Mouse (Mus musculus) embryonic facial prominence, embryonic 11.5 days (tissue): ENCODE results near the gene Phtf2. TPM values are rescaled to one million over a fixed set of nuclear protein-coding genes. Genes with fewer than 3 reads are reported as not detected.
A peak's percentile ranks its signal among the peaks of the same experiment; 100 is the strongest.

ENCODE experiments used
- ATAC-seq: fragments of 200-750 bp; cut with Nextera tagmentation; replicated peaks from 2 replicates; pipeline ENCODE4 v1.8.0; 2017; ENCODE audit warnings: low read depth; ENCODE audit not compliant: insufficient number of reproducible peaks, low FRiP score, low TSS enrichment
- DNase-seq: peaks from one replicate; pipeline ENCODE4 v3.0.0-alpha.2; 2015; ENCODE audit warnings: low spot score
- H3K27ac ChIP-seq: fragments of 300-500 bp; sonication (generic); replicated peaks from 2 replicates; pipeline ENCODE4 v1.5.1; 2014; ENCODE audit warnings: mild to moderate bottlenecking, low read depth, low read length, control low read depth
- H3K27me3 ChIP-seq: fragments of 300-500 bp; sonication (generic); 2 replicates; pipeline ENCODE4 v1.6.1; 2014; ENCODE audit warnings: mild to moderate bottlenecking, low read length, moderate library complexity, mixed read lengths; ENCODE audit not compliant: control insufficient read depth, insufficient read depth
- H3K36me3 ChIP-seq: fragments of 300-500 bp; sonication (generic); replicated peaks from 2 replicates; pipeline ENCODE4 v1.6.1; 2014; ENCODE audit warnings: low read depth, mild to moderate bottlenecking, low read length, moderate library complexity, mixed read lengths; ENCODE audit not compliant: control insufficient read depth, insufficient read depth
- H3K4me1 ChIP-seq: fragments of 300-500 bp; sonication (generic); 2 replicates; pipeline ENCODE4 v1.6.1; 2014; ENCODE audit warnings: low read length, mixed read lengths; ENCODE audit not compliant: control insufficient read depth, insufficient read depth
- H3K4me2 ChIP-seq: fragments of 300-500 bp; sonication (generic); 2 replicates; pipeline ENCODE4 v1.6.1; 2014; ENCODE audit warnings: low read depth, mild to moderate bottlenecking, control low read depth, low read length, moderate library complexity
- H3K4me3 ChIP-seq: fragments of 300-500 bp; sonication (generic); 2 replicates; pipeline ENCODE4 v1.5.1; 2014; ENCODE audit warnings: low read depth, low read length, control low read depth
- H3K9ac ChIP-seq: fragments of 300-500 bp; sonication (generic); replicated peaks from 2 replicates; pipeline ENCODE4 v1.6.1; 2014; ENCODE audit warnings: mild to moderate bottlenecking, control low read depth, low read length
- H3K9me3 ChIP-seq: fragments of 300-500 bp; sonication (generic); replicated peaks from 2 replicates; pipeline ENCODE4 v1.6.1; 2016; ENCODE audit warnings: mild to moderate bottlenecking, low read length, inconsistent platforms, mixed read lengths; ENCODE audit not compliant: control insufficient read depth
- WGBS: fragments of 180-500 bp; shearing (Covaris S2); extraction: QIAGEN DNeasy Blood & Tissue Kit; methylation state at CpG from one replicate; pipeline ENCODE4 v1.1.7; 2014; 5-methylcytosine and 5-hydroxymethylcytosine counted together
- polyA plus RNA-seq: library from polyadenylated mRNA; unstranded; fragments of >200 nt; fragmentation: Nextera tagmentation; extraction: Ambion mirVana; gene quantifications from 2 replicates; pipeline ENCODE4 v1.2.1, GENCODE M21; 2014

The Phtf2 gene
- 19.9 and 21.0 TPM in 2 replicates for polyA plus RNA-seq

DNA sequence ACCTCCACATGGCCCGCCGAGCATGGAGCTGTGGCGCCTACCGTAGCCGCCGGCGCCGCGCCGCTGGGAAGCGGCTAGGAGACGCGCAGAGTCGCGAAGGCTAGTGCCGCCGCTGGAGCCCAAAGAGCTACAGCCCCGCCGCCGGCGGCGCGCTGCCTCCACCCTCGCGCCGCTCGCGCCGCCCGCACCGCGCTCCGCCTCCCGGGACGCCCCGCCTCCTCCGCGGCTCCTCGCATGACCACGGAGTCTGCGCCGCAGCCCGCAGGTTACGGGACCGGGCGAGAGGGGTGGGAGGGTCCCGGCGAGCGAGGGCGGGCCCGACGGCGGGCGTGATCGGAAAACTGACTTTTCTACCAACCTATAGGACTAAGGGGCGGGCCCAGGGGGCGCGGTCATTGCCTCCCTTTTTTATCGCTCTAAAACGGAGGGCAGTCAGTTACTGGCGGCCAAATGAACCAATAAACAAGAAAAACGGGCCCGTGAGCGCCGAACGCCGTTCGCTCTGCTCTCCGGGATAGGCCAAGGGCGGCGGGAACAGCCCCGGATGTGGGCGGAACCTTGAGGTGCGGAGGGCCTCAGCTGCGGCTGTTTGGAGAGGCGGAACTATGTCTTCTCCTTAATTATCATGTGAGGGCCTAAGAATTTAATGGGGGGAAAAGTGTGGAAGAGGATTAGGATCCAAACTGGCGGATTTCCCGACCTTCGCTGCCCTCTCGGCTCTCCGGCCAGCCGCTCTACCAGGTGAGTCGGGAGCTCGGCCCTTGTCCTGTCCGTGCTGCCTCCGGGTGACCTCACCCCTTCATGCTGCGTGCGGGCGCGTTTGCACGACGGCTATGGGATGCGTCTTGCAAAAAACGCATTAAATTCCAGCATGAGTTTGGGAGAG is at the start of gene Phtf2, which contains the start of gene Tmem60:
TSS of gene Phtf2 (minus strand) at position 210 of the 886 bp plus-strand sequence.
TSS of gene Tmem60 (plus strand) at position 277 of the 886 bp plus-strand sequence.
- WGBS: under 1% methylated on average over 68 of the region's 94 CpGs
- Histone ChIP-seq H3K27ac (peak within 1 kb of the TSS; percentile 92), H3K9me3 (no peaks in the 10 kb centered on the region), H3K36me3 (no peaks in the 10 kb centered on the region), H3K27me3 (no peaks in the 10 kb centered on the region), H3K4me1 (no peaks in the 10 kb centered on the region), H3K4me2 (peak within 1 kb of the TSS; percentile 58), H3K9ac (peak within 1 kb of the TSS; percentile 86), H3K4me3 (peak within 1 kb of the TSS; percentile 86)
- peak; percentile 99 for ATAC-seq
- peak; percentile 99 for DNase-seq

DNA sequence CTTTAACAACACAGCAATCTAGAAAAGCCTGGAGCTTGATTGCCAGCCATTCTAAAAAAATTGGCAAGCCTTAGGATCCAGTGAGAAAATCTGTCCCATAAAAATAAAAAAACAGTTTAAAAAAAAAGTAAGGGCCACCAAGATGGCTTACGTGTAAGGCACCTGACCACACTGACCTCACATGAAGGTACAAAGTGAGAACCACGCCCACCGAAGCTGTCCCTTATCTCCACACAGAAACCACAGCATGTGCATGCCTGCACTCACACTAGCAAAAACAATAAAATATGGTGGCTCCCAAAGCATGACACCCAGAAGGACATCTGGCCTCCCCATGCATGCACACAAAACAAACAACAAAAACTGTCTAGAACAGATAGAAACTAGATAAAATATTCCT is 49.4 kb upstream of the Phtf2 start:
- WGBS: 88% methylated on average over 3 of the region's 3 CpGs
- H3K9ac ChIP-seq: no peak overlapping the region
- no peak for DNase-seq

DNA sequence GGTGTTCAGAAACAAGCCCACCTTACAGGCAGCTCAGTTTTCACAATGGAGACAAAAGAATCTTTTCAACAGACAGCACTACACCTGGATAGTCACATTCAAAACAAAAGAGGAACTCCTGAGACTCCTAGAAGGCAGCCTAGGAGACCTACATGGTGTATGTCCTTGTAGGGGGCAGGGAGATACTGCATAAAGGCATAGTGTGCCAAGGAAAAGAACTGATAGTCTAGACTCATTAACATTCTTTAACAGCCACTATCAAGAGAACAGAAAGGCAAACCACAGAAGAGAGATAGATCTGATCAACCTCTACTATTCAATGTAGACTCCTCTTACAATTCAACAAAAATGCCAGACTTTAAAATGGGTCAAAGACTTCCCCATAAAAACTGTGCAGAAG is 48.5 kb upstream of the Phtf2 start:
- Histone ChIP-seq H3K9me3 (no peaks in the 10 kb centered on the region), H3K27ac (no peak overlapping the region), H3K4me2 (no peak overlapping the region), H3K4me1 (no peaks in the 10 kb centered on the region), H3K36me3 (no peaks in the 10 kb centered on the region), H3K4me3 (no peak overlapping the region), H3K9ac (no peak overlapping the region), H3K27me3 (no peaks in the 10 kb centered on the region)
- ATAC-seq: no peak
- no peak for DNase-seq

More for the DNA sequence above, 49.4 kb upstream of the Phtf2 start:
- no peak overlapping the region for H3K4me2 ChIP-seq
- H3K4me3 ChIP-seq: no peak overlapping the region
- no peak overlapping the region for H3K27ac ChIP-seq
- H3K9me3 ChIP-seq: no peaks in the 10 kb centered on the region
- H3K36me3 ChIP-seq: no peaks in the 10 kb centered on the region
- no peaks in the 10 kb centered on the region for H3K4me1 ChIP-seq
- ATAC-seq: no peak
- no peaks in the 10 kb centered on the region for H3K27me3 ChIP-seq

DNA sequence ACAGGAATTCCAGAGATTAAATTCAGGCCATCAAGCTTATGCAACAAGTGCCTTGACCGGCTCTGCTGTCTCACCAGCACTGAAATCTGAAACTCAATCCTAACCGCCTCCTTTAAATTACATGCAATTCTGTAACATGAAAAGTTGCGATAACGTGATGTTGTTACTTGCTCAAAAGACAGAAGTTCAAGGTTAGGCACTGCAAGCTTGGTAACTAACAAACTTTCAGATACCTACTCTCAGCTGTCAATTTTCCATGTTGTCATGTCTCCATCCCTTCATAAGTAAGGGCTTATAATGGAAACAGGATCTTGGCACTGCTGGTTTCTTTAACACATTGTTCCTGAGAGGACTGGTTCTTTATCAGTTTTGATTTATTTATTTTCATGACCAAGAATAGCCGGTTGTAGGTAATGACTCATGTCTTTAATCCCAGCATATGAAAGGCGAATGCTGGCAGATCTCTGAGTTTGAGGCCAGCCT is 47.8 kb upstream of the Phtf2 start:
- WGBS: 70% methylated on average over 6 of the region's 6 CpGs

DNA sequence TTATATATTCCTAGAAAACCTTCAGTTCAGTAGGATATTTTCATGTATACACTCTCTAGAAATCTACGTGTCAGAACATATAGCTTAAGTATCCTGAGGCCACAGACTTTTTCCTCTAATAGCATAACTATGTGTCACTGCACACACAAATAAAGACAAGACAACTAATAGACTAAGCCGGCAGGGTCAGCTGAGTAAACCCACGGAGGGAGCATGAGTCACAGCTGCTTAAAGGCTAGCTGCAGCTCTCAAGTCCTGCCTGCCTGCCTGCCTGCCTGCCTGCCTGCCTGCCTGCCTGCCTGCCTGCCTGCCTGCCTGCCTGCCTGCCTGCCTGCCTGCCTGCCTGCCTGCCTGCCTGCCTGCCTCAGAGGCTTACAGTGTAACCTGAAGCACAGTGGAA is 43.5 kb upstream of the Phtf2 start:
- Histone ChIP-seq H3K9me3 (no peaks in the 10 kb centered on the region), H3K36me3 (no peaks in the 10 kb centered on the region), H3K4me1 (no peaks in the 10 kb centered on the region), H3K27ac (no peak overlapping the region), H3K9ac (no peak overlapping the region), H3K4me3 (no peak overlapping the region), H3K4me2 (no peak overlapping the region), H3K27me3 (no peaks in the 10 kb centered on the region)
- no peak for DNase-seq
- 74% methylated on average over 3 of the region's 3 CpGs for WGBS
- no peak for ATAC-seq

More for the DNA sequence above, 47.8 kb upstream of the Phtf2 start:
- Histone ChIP-seq H3K27ac (no peak overlapping the region), H3K9ac (no peak overlapping the region), H3K4me2 (no peak overlapping the region), H3K4me1 (no peaks in the 10 kb centered on the region), H3K4me3 (no peak overlapping the region), H3K36me3 (no peaks in the 10 kb centered on the region), H3K27me3 (no peaks in the 10 kb centered on the region), H3K9me3 (no peaks in the 10 kb centered on the region)
- no peak for DNase-seq
- no peak for ATAC-seq

DNA sequence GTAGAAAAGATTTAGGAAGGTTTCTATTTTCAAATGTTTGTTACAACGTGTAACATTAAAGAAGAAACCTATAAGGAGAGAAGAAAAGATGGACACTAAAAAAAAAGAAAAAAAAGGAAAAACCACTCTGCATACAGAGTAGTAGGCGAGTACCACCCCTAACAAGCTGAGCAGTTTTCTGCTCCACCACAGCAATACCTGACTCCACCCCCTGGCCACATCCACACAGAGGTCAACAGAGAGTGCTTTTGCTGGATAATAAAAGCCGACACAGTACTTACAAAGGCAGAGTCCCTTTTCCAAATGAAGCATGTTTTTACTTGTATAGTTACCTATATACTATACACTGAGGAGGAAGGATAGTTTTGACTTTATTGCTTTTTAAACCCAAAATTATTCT is 42.7 kb upstream of the Phtf2 start:
- 76% methylated on average over 3 of the region's 3 CpGs for WGBS
- no peak overlapping the region for H3K4me2 ChIP-seq
- H3K4me1 ChIP-seq: no peaks in the 10 kb centered on the region
- H3K9me3 ChIP-seq: no peaks in the 10 kb centered on the region
- no peak for ATAC-seq
- no peaks in the 10 kb centered on the region for H3K36me3 ChIP-seq
- H3K9ac ChIP-seq: no peak overlapping the region
- no peak overlapping the region for H3K27ac ChIP-seq
- no peak for DNase-seq
- no peak overlapping the region for H3K4me3 ChIP-seq
- no peaks in the 10 kb centered on the region for H3K27me3 ChIP-seq

DNA sequence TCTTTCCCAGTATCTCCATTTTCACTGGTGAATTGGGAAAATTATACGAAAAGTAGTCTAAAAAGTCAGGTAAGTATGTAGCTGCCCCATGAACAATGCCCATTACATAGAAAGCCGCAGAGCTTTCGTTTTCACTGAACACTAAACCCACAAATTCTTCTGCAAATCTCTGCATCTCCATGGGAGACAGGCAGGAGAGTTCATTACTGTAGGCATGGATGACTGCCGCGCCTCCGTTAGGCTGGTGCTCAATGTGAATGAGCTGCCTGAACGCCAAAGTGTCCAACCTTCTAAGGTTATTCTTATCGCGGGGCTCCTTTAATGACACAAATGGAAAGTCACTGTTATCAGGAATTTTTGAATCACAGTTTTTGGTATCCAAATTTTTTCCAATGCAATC is 37.6 kb upstream of the Phtf2 start:
- no peak overlapping the region for H3K4me3 ChIP-seq
- 95% methylated on average over 9 of the region's 9 CpGs for WGBS
- ATAC-seq (no peak), DNase-seq (no peak)
- no peak overlapping the region for H3K9ac ChIP-seq
- no peaks in the 10 kb centered on the region for H3K36me3 ChIP-seq
- no peaks in the 10 kb centered on the region for H3K27me3 ChIP-seq
- no peaks in the 10 kb centered on the region for H3K4me1 ChIP-seq
- H3K4me2 ChIP-seq: no peak overlapping the region
- H3K27ac ChIP-seq: no peak overlapping the region
- no peaks in the 10 kb centered on the region for H3K9me3 ChIP-seq

DNA sequence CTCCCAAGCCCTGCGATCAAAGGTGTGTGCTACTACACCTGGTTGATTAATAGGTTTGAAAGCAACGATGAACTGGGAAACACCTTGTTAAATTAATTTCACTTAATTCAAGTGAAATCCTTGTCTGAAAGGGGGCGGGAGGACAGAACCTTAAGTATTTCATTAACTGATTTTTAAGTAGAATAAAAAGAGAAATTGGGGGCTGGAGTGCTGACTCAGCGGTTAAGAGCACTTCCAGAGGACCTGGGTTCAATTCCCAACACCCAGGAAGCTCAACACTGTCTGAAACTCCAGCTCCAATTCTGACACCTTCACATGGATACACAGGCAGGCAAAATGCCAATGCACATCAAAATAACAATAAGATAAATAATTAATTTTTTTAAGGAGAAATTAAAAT is 37.0 kb upstream of the Phtf2 start:
- Histone ChIP-seq H3K4me3 (no peak overlapping the region), H3K9me3 (no peaks in the 10 kb centered on the region), H3K27me3 (no peaks in the 10 kb centered on the region), H3K9ac (no peak overlapping the region), H3K4me2 (no peak overlapping the region), H3K27ac (no peak overlapping the region), H3K4me1 (no peaks in the 10 kb centered on the region), H3K36me3 (no peaks in the 10 kb centered on the region)
- no peak for DNase-seq
- ATAC-seq: no peak
- 95% methylated on average over 4 of the region's 4 CpGs for WGBS
